Mouse (Mus musculus) cerebellum, postnatal 10 days (tissue): ENCODE measurements at regions not wholly inside any gene's neighbourhood (a gene's known extent, or its start where the extent isn't known, plus 50 kb on each side); places are given as distances from the start of the nearest gene placed in this dataset.
A peak's percentile ranks its signal among the peaks of the same experiment; 100 is the strongest.

Experiments
- DNase-seq, 2 experiments: peaks; one replicate each; pipeline ENCODE4 v3.0.0; 2021; ENCODE audit warnings: mixed read lengths in 2 of 2

- DNase-seq: peak in 1 of 2 experiments; percentile 4
These were observed 1083.7 kb downstream of the Brinp3 start for GRCm38 (mm10) chr1:147578239-147578638.
